Mouse (Mus musculus) megakaryocyte, embryonic 14.5 days (primary cell): Measurements from ENCODE around the gene Nfatc4.

Experiments
- FLI1 ChIP-seq: IDR thresholded peaks from 2 replicates; pipeline ENCODE4 v1.6.1; 2012; ENCODE audit warnings: low read length, inconsistent platforms, mixed read lengths
- GATA1 ChIP-seq: IDR thresholded peaks from 3 replicates; pipeline ENCODE4 v1.6.1; 2012; ENCODE audit warnings: mixed read lengths, low read length, inconsistent platforms, borderline replicate concordance

GRCm38 (mm10) chr14:55873714-55874683 is 51.1 kb downstream of the Nfatc4 start:
- TF ChIP-seq GATA1 (no peak), FLI1 (no peak)
